Mouse (Mus musculus) kidney, adult 2 months (tissue): Measurements from ENCODE around the gene Cpne4. TPM values are rescaled to one million over a fixed set of nuclear protein-coding genes. Genes with fewer than 3 reads are reported as not detected.

ENCODE experiments used
- DNase-seq: peaks from one replicate; pipeline ENCODE4 v3.0.0; 2021
- H3K27ac ChIP-seq: fragments of 200-500 bp; 2 replicates; pipeline ENCODE4 v1.5.1; 2012; ENCODE audit warnings: low read depth, low read length, control low read depth, inconsistent platforms; ENCODE audit not compliant: insufficient read depth
- H3K27me3 ChIP-seq: fragments of 200-500 bp; replicated peaks from 2 replicates; pipeline ENCODE4 v1.6.1; 2012; ENCODE audit warnings: mild to moderate bottlenecking, moderate library complexity, low read length, inconsistent platforms; ENCODE audit not compliant: control insufficient read depth, insufficient read depth
- H3K36me3 ChIP-seq: fragments of 200-500 bp; 2 replicates; pipeline ENCODE4 v1.6.1; 2012; ENCODE audit warnings: mild to moderate bottlenecking, moderate library complexity, low read length, inconsistent platforms; ENCODE audit not compliant: control insufficient read depth, insufficient read depth
- H3K4me1 ChIP-seq: fragments of 200-500 bp; 2 replicates; pipeline ENCODE4 v1.6.1; 2011; ENCODE audit warnings: low read length; ENCODE audit not compliant: control insufficient read depth, insufficient read depth
- H3K4me3 ChIP-seq: fragments of 200-500 bp; 2 replicates; pipeline ENCODE4 v1.5.1; 2011; ENCODE audit warnings: mild to moderate bottlenecking, low read depth, low read length, control low read depth; ENCODE audit not compliant: insufficient read depth
- CTCF ChIP-seq: fragments of 200-500 bp; conservative IDR thresholded peaks from 2 replicates; pipeline ENCODE4 v1.5.1; 2011; ENCODE audit warnings: low read depth, mild to moderate bottlenecking, control low read depth, low read length, moderate library complexity, mixed read lengths; ENCODE audit not compliant: insufficient read depth, insufficient read length
- POLR2A ChIP-seq: fragments of 200-500 bp; IDR thresholded peaks from one replicate; pipeline ENCODE4 v1.6.1; 2011; ENCODE audit warnings: low read depth, low read length, control low read depth
- WGBS: fragments of 180-500 bp; shearing (Covaris S2); methylation state at CpG from one replicate; pipeline ENCODE4 v1.1.7; 2018; 5-methylcytosine and 5-hydroxymethylcytosine counted together
- polyA plus RNA-seq: library from polyadenylated mRNA; depleted of rRNA; stranded (reverse); fragments of >200 nt; gene quantifications from 2 replicates; pipeline ENCODE4 v1.2.3, GENCODE M21; 2012; rRNA removed

The Cpne4 gene
- polyA plus RNA-seq, 1 experiment: 7.4 TPM

DNA sequence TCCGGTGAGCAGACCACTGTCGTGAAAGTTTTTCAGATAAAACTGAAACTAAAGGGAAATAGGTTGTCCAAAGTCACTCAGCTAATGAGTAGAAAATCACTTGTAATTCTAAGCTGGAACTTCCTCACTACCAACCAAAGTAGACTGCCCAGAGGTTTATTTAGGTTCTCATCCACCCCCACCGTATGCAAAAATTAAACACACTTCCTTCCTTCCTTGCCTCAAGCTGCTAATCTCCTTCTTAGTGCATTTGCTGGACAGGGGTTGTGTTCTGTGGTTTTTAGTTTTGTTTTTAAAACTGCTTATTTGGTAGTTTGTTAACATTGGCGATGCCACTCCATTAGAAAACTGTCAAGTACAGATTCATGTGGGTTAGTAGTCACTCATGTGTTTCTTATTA is 506.7 kb downstream of the Cpne4 start:
- H3K27me3 ChIP-seq: no peaks in the 10 kb centered on the region
- no peak overlapping the region for H3K27ac ChIP-seq
- DNase-seq: no peak
- no peak for TF ChIP-seq CTCF
- no peak for TF ChIP-seq POLR2A
- no peaks in the 10 kb centered on the region for H3K36me3 ChIP-seq
- 30% methylated on average over 4 of the region's 4 CpGs for WGBS
- H3K4me1 ChIP-seq: no peaks in the 10 kb centered on the region; the same call in 1 of the 2 replicates
- H3K4me3 ChIP-seq: peak overlapping the region; percentile 92

DNA sequence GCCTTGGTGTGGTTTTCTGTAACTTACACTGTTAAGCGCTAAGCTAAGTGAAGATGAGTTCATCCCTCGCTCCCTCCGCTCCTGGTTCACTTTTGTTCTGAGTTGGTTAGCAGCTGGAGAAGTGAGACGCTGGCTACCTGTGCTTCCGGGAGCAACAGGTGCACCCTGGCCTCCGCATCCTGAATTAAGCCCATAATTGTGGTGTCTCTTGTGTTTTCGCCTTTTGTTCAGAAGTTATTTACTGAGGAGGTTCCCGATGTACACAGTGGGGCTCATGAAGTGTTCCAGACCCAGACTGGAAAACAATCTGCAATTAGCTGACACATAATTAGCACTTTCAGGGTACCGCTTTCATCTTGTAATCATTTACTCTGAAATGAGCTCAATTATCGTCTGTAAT is 522.0 kb downstream of the Cpne4 start:
- no peaks in the 10 kb centered on the region for H3K4me1 ChIP-seq
- H3K4me3 ChIP-seq: no peak overlapping the region
- H3K36me3 ChIP-seq: peaks cover 3% of the 10 kb centered on the region
- no peak overlapping the region for H3K27ac ChIP-seq
- DNase-seq: no peak
- no peaks in the 10 kb centered on the region for H3K27me3 ChIP-seq
- TF ChIP-seq CTCF (no peak), POLR2A (no peak)
- WGBS: 78% methylated on average over 10 of the region's 10 CpGs

DNA sequence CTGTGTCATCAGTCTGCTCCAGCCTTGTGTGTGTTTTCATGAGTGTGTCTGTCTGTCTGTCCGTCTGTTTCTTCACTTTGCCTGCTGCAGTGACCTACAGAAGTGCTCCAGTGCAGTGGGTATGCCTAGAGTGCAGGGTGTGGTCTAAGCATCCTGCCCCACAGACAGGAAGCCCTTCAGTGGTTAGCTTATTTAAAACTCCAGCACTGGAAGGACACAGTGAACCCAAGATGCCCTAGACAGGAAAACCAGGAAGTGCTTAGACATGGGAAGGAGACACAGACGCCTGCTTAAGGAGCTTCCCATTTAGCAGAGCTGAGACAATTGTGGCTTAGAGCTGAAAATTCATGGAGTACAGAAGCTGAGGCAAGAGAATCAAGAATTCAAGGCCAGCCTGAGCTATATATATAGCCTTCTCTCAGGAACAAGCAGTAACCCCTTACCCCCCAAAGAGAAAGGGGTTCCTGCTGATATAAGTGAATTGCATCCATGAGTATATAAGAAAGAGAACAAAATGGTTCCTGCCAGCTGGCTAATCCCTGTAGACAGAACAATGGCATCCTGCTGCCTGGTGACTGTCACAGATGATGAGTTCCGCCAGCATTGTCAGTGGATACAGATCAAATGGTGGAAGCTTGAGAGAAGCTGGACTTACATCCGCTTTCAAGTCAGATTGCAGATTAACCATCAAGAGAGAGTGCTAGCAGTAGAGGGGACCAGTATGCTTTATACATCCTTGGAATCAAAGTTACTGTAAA is 526.1 kb downstream of the Cpne4 start:
- H3K36me3 ChIP-seq: peaks cover 5% of the 10 kb centered on the region; the same call in 1 of the 2 replicates
- TF ChIP-seq CTCF (no peak), POLR2A (no peak)
- 79% methylated on average over 4 of the region's 4 CpGs for WGBS
- no peak overlapping the region for H3K27ac ChIP-seq
- H3K4me3 ChIP-seq: no peak overlapping the region
- peak; percentile 36 for DNase-seq
- H3K4me1 ChIP-seq: no peaks in the 10 kb centered on the region
- no peaks in the 10 kb centered on the region for H3K27me3 ChIP-seq

DNA sequence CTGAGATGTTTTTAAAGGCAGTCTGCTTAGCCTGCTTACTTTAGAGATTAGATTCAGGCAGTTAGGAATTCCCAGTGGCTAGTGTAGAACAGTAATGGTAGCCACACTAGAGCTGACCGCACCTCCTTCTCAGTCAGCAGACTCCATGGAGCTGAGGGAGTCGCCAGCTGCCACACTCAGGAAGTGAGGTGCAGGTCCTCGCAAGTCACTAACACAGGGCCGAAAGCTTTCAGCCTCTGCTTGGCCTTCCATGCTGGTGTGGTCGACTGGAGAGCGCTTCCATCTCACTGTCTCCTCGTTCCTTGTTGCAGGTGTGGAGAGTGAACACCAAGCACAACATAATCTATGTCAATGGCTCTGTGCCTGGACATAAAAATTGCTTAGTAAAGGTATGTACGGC is 527.8 kb downstream of the Cpne4 start:
- Histone ChIP-seq H3K36me3 (peaks cover 5% of the 10 kb centered on the region), H3K4me1 (no peaks in the 10 kb centered on the region), H3K4me3 (no peak overlapping the region), H3K27me3 (no peaks in the 10 kb centered on the region), H3K27ac (no peak overlapping the region)
- TF ChIP-seq POLR2A: no peak
- TF ChIP-seq CTCF: no peak
- WGBS: 90% methylated on average over 8 of the region's 8 CpGs
- DNase-seq: no peak

DNA sequence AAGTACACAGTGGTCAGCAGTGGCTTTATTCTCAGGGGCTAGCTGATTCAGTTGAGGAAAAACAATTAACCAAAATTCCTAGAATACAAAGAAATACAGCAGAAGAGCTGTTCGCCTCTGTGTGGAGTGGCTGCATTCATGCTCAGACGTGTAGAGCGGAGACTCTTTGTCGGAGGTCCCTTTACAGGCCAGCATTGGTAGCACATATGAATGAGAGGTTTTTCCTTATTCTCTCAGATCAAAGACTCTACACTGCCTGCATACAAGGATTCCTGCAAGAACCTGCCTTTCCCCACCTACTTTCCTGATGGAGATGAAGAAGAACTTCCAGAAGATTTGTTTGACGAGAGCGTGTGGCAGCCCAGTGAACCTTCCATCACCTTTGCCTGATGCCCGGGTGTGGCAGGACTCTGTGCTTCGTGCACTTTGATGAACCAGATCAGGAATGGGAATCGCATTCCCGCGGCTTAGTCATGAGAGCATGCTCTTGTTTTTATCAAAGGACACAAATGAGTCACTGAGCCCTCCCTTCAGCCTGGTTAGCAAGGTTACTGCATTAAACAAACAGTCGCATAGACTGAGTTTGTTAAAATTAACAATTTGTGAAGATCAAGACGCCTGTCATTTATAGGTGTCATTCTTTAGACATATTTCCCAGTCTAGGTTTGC is 529.8 kb downstream of the Cpne4 start:
- no peak overlapping the region for H3K4me3 ChIP-seq
- no peaks in the 10 kb centered on the region for H3K27me3 ChIP-seq
- H3K36me3 ChIP-seq: peaks cover 4% of the 10 kb centered on the region
- WGBS: 87% methylated on average over 13 of the region's 13 CpGs
- TF ChIP-seq CTCF (no peak), POLR2A (no peak)
- no peak for DNase-seq
- H3K4me1 ChIP-seq: no peaks in the 10 kb centered on the region
- no peak overlapping the region for H3K27ac ChIP-seq

DNA sequence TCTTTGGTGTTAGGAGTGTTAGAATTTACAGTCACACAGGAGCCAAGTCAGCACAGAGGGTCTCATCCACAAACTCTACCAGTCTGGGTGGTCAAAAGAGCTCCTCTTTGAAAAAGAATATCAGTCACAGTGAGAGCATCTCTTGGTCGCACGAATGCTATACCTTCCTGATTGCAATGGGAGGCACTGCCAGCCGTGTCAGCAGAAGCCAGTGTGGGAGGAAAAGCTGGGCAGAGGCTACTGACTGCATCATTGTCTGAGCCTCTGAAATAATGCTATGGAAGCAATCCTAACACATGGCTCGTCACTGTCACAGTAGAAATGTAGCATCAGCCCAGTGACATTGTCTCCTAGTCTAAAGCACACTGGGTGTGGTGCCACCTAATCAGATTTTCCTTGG is 531.4 kb downstream of the Cpne4 start:
- WGBS: 88% methylated on average over 4 of the region's 4 CpGs
- Histone ChIP-seq H3K4me3 (no peak overlapping the region), H3K4me1 (no peaks in the 10 kb centered on the region), H3K27me3 (no peaks in the 10 kb centered on the region), H3K36me3 (peaks cover 3% of the 10 kb centered on the region), H3K27ac (no peak overlapping the region)
- TF ChIP-seq POLR2A: no peak
- DNase-seq: no peak

DNA sequence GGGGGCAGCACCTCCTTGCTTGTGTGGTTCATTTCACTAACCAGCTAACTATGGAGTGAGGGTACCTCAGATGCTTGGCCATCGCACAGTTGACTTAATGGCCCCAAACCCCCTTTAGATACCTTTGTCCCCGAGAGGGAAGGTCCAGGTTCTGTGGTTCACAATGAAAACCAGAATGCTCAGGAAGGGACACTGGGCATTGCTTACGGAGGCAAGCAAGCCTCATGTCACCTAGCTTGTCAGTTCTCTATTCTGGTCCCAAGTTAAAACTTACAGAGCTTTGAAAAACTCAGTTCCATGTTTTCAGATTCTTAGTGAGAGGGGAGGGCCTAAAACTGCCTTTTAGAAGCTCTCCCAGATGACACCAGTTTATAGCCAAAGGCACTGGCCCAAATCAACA is 533.2 kb downstream of the Cpne4 start:
- no peaks in the 10 kb centered on the region for H3K4me1 ChIP-seq

More for the DNA sequence above, 533.2 kb downstream of the Cpne4 start:
- TF ChIP-seq CTCF (no peak), POLR2A (no peak)
- Histone ChIP-seq H3K4me3 (no peak overlapping the region), H3K36me3 (peaks cover 2% of the 10 kb centered on the region), H3K27ac (no peak overlapping the region), H3K27me3 (no peaks in the 10 kb centered on the region)
- WGBS: 91% methylated on average over 3 of the region's 3 CpGs
- DNase-seq: no peak

Other genes with a start within 250 kb of the Cpne4 start
- 4.6 and 5.4 TPM in 2 replicates for gene Acpp, start 209.5 kb upstream of the Cpne4 start, polyA plus RNA-seq